Mouse (Mus musculus): ENCODE measurements around the gene Gli2. TPM values are rescaled to one million over a fixed set of nuclear protein-coding genes. Genes with fewer than 3 reads are reported as not detected.

Gene Gli2
- polyA plus RNA-seq, 1 experiment from 2014 or later = 11.4 TPM

DNA sequence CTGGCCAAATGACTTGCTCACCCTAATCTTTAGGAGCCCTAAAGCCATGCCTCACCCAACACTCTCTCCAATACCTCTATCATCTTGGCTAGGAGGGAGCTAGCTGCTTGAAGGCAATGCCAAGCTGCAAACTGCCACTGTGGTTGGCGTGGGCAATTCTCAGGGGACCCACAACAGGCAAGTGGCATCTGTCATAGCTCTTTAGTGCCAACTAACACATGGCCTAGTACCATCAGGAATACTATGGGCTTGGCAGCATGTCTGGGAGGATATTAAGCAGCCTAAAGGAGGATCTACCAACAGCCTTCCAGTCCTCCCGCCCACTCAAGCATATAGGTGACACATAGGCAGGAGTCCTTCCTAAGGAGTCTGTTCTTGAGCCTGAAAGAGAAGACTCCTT lies 33.3 kb downstream of the Gli2 start:
- Histone ChIP-seq H3K4me3 (replicated peaks) (no peak overlapping the region), H3K27ac (no peak overlapping the region), H3K9me3 (no peaks in the 10 kb centered on the region), H3K9ac (no peak overlapping the region), H3K27me3 (no peaks in the 10 kb centered on the region), H3K4me1 (no peaks in the 10 kb centered on the region; the same call in 1 of the 2 replicates), H3K4me2 (no peak overlapping the region), H3K36me3 (replicated peaks) (0 out of 2 replicates have a peak, but pooled peaks cover 2% of the 10 kb centered on the region)
- ATAC-seq (ENCODE audit: low FRiP score) = no peak
- 94% methylated on average over 2 of the region's 2 CpGs for WGBS

DNA sequence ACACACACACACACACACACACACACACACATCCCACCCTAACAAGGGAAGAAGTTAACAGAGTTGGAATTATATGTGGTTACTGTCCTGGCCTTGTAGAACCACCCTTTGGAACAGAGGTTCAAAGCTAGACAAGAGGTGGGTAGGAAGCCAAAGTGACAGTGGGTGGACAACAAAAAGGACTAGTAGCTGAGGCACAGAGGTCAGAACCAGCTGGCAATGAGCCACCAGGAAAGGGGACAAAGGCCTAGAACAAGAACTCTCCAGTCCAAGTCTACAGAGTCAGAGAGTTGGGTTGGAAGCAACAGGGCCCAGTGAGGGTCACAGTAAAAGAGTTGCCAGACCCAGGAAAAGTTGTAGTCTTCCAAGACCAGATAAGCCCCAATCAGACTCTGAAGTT lies 34.4 kb downstream of the Gli2 start:
- Histone ChIP-seq H3K4me1 (no peaks in the 10 kb centered on the region; the same call in 1 of the 2 replicates), H3K9me3 (no peaks in the 10 kb centered on the region), H3K4me3 (replicated peaks) (no peak overlapping the region), H3K27ac (no peak overlapping the region), H3K27me3 (no peaks in the 10 kb centered on the region), H3K36me3 (replicated peaks) (0 out of 2 replicates have a peak, but pooled peaks cover 2% of the 10 kb centered on the region), H3K4me2 (no peak overlapping the region), H3K9ac (no peak overlapping the region)
- ATAC-seq (ENCODE audit: low FRiP score) = no peak

DNA sequence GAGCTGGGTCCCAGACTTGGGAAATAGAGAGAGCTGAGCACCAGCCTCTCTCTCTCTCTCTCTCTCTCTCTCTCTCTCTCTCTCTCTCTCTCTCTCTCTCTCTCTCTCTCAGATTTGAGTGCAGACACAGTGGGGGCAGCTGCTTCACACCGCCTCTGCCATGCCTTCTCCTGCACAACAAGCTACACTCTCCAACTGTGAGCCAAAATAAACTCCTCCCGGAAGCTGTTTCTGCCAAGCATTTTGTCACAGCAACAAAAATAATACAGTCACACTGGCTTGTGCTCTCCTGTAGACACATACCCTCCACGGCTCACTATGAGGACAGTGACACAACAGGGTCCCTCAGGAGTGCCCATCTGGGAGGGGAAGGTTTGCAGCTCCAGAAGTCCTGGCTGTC lies 36.6 kb downstream of the Gli2 start:
- Histone ChIP-seq H3K4me3 (replicated peaks) (no peak overlapping the region), H3K27ac (no peak overlapping the region), H3K4me1 (no peaks in the 10 kb centered on the region; the same call in 1 of the 2 replicates), H3K27me3 (no peaks in the 10 kb centered on the region), H3K9me3 (no peaks in the 10 kb centered on the region), H3K4me2 (no peak overlapping the region), H3K36me3 (replicated peaks) (peaks cover 11% of the 10 kb centered on the region; the same call in 1 of the 2 replicates), H3K9ac (no peak overlapping the region)
- WGBS = 79% methylated on average over 3 of the region's 3 CpGs
- no peak for ATAC-seq (ENCODE audit: low FRiP score)

DNA sequence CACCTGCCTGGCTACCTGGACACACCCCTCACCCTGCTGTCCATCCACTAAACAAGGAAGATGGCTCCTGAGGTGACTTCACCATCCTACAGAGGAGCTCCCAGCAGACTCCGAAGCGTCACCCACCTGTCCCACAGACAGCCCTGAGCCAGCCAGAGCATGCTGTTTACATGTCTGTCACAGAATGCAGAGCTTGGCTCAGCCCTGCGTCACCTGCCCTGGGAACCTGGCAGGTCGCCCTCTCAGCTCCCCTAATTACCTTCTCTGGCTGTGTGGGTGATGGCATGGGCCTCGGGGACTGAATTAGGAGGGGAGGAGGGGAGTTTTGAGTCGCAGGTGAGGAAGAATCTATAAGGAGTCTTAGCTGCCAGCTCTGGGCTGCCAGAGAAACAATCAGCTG lies 38.3 kb downstream of the Gli2 start:
- Histone ChIP-seq H3K9me3 (no peaks in the 10 kb centered on the region), H3K36me3 (replicated peaks) (peaks cover 11% of the 10 kb centered on the region; the same call in 1 of the 2 replicates), H3K4me1 (no peaks in the 10 kb centered on the region), H3K9ac (no peak overlapping the region), H3K27me3 (no peaks in the 10 kb centered on the region), H3K4me3 (replicated peaks) (no peak overlapping the region), H3K4me2 (no peak overlapping the region), H3K27ac (no peak overlapping the region)
- peak; percentile 9; the same call in 1 of the 2 replicates for ATAC-seq (ENCODE audit: low FRiP score)
- 74% methylated on average over 6 of the region's 6 CpGs for WGBS

DNA sequence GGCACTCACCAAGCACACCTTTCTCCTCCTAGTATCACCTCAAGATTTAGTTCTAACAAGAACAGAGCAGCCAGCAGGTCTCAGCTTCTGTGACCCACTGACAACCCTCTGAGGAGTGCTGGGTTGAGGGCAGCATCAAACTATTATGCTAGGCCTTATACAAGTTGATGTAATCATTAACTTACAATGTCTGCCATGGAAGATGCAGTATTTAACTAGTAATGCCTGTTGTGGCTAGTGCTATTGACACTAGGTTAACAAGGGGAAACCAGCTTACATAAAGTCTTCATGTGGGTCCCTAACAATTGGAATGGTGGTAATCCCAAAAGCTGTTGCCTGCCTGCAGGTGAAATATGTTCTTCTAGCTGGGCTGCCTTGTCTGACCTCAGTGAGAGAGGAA lies 44.5 kb downstream of the Gli2 start:
- ATAC-seq (ENCODE audit: low FRiP score) = no peak
- Histone ChIP-seq H3K27me3 (no peaks in the 10 kb centered on the region), H3K9ac (no peak overlapping the region), H3K4me1 (peaks cover 30% of the 10 kb centered on the region), H3K36me3 (replicated peaks) (peaks cover 11% of the 10 kb centered on the region; the same call in 1 of the 2 replicates), H3K27ac (no peak overlapping the region), H3K4me3 (replicated peaks) (no peak overlapping the region), H3K9me3 (no peaks in the 10 kb centered on the region), H3K4me2 (no peak overlapping the region)

DNA sequence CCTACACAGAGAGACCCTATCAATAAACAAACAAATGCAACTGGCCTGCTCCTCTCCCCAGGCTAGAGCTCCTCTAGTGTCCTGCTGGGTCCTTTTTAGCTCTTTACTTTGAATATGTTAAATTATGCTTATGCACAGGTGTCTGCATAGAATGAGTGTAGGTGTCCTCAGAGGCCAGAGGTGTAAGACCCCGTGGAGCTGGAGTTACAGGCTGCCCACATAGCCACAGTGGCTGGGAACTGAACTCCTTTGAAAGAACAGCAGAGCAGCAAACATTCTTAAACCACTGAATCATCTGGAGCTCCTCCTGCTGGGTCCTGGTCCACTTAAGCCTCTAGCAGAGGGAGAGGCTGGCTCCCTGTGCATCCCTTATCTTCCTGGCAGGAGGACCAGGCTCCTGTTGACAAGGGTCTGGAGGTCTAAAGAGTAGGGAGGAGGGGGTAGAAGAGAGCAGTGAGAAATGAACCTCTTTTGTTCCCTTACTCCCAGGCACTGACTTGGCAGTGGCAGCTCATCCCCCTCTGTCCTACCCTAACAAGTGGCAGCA lies 49.5 kb downstream of the Gli2 start:
- no peak overlapping the region for H3K27ac ChIP-seq
- peaks cover 42% of the 10 kb centered on the region for H3K4me1 ChIP-seq
- H3K36me3 ChIP-seq (replicated peaks) = 0 out of 2 replicates have a peak, but pooled peaks cover 12% of the 10 kb centered on the region
- H3K9me3 ChIP-seq = no peaks in the 10 kb centered on the region
- no peak overlapping the region for H3K4me2 ChIP-seq
- no peak overlapping the region for H3K9ac ChIP-seq
- no peak for ATAC-seq (ENCODE audit: low FRiP score)
- H3K27me3 ChIP-seq = 0 out of 2 replicates have a peak, but pooled peaks cover 3% of the 10 kb centered on the region
- no peak overlapping the region for H3K4me3 ChIP-seq (replicated peaks)
- WGBS = 40% methylated on average over 1 of the region's 1 CpGs

DNA sequence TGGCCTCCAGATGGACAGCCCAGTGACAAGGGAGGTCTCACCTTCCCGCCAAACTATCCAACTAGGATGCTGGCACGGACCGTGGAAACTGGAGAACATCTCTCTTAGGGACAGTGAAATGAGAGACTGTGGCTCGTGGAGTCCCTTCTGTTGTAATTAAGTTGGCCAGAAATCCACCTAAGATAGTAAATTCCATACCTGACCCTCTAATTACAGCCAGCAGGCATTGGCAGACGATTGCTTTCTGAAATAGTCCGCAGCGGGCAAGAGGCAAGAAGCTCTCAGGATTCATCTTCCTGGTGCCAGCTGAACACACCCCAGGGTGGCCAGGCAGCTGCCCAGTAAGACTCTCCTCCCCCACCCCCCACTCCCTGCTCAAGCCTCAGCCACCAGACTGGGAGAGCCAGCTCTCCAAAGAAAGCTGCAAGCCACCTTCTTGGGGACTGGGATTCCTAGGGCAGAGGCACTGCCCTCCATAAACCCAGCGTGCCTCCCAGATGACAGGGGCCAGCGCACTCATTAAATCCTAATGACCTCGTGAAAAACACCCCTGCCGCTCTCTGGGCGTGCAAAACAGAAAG lies 51.9 kb downstream of the Gli2 start:
- Histone ChIP-seq H3K27me3 (0 out of 2 replicates have a peak, but pooled peaks cover 3% of the 10 kb centered on the region), H3K27ac (peak overlapping the region; percentile 19; the same call in 1 of the 2 replicates), H3K9me3 (no peaks in the 10 kb centered on the region), H3K4me3 (replicated peaks) (no peak overlapping the region), H3K4me2 (no peak overlapping the region), H3K9ac (0 out of 2 replicates have a peak overlapping the region, but pooled peaks have one; percentile 4), H3K36me3 (replicated peaks) (peaks cover 15% of the 10 kb centered on the region; the same call in 1 of the 2 replicates), H3K4me1 (peaks cover 30% of the 10 kb centered on the region)
- ATAC-seq (ENCODE audit: low FRiP score) = peak; percentile 24; the same call in 1 of the 2 replicates
- WGBS = 54% methylated on average over 12 of the region's 12 CpGs

DNA sequence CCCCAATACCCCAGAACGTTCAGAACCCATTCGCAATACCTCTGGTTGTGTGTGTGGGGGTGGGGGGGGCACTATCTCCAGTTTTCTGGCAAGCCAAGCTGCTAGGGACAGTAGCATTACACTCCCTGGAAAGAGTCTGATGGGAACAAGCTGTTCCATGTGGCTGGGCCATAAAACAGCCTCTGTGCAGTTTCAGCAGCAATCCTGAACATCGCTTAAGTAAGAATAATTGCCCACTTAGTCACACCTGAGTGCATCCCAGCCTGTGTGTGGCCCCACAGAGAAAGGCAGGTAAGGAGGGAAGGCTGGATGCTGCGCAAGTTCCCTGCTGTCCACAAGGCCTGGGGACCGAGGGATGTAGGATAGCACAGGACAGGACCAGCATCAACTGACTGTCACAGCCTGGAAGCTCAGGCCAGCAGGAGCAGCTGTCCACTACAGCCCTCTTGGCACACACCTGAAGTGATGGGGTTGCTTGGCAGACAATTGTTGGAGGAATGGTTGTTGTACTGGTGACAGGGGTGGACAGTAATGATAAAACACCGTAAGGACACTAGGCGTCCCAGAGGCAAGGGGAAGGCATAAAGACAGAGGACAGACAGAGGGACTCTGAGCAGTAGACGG lies 58.8 kb downstream of the Gli2 start:
- no peak overlapping the region for H3K4me2 ChIP-seq
- H3K9me3 ChIP-seq = no peaks in the 10 kb centered on the region
- H3K9ac ChIP-seq = no peak overlapping the region
- H3K27ac ChIP-seq = no peak overlapping the region; the same call in 1 of the 2 replicates
- 0 out of 2 replicates have a peak, but pooled peaks cover 4% of the 10 kb centered on the region for H3K27me3 ChIP-seq
- no peaks in the 10 kb centered on the region for H3K4me1 ChIP-seq
- peaks cover 15% of the 10 kb centered on the region for H3K36me3 ChIP-seq (replicated peaks)
- no peak overlapping the region for H3K4me3 ChIP-seq (replicated peaks)
- WGBS = 85% methylated on average over 8 of the region's 8 CpGs
- ATAC-seq (ENCODE audit: low FRiP score) = no peak

DNA sequence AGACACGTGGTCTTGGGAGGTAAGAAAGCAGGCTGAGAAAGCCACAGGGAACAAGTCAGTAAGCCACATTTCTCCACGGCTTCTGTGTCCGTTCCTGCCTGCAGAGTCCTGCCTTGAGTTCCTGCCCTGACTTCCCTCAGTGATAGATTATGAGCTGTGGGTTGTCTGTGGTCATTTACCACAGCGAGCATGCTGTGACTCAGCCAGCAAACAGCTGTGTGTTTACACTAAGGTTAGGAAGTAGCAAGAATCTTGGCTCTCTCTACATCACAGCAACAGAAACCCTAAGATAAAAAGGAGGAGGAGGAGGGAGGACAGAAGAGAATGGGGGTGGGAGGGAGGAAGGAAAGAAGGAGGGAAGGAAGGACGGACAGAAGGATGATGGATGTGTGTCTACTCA lies 59.6 kb downstream of the Gli2 start:
- H3K4me2 ChIP-seq = no peak overlapping the region
- H3K4me3 ChIP-seq (replicated peaks) = no peak overlapping the region
- no peaks in the 10 kb centered on the region for H3K9me3 ChIP-seq
- 97% methylated on average over 5 of the region's 5 CpGs for WGBS
- 0 out of 2 replicates have a peak, but pooled peaks cover 4% of the 10 kb centered on the region for H3K27me3 ChIP-seq
- peaks cover 20% of the 10 kb centered on the region for H3K36me3 ChIP-seq (replicated peaks)
- no peaks in the 10 kb centered on the region for H3K4me1 ChIP-seq
- H3K9ac ChIP-seq = no peak overlapping the region
- H3K27ac ChIP-seq = no peak overlapping the region
- ATAC-seq (ENCODE audit: low FRiP score) = no peak

DNA sequence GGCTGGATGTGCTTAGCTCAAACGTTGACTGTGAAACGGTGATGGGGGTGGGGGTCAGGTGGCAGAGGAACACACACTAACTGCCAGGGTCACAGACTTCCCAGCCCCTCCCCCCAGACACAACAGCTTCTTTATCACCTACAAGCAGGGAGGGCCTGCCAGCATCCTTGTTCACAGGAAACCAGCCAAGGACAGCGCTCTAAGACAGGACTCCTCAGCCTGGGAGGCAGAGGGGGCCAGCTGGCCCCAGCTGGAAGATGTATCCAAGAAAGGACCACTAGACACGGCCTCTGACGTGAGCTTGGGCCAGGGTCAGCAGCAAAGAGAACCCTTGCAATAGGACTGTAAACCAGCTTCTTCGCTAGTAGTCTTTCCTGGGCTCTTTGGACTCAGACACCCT lies 65.1 kb downstream of the Gli2 start:
- no peaks in the 10 kb centered on the region for H3K9me3 ChIP-seq
- no peak for ATAC-seq (ENCODE audit: low FRiP score)
- no peaks in the 10 kb centered on the region for H3K27me3 ChIP-seq
- 88% methylated on average over 6 of the region's 6 CpGs for WGBS
- no peak overlapping the region for H3K9ac ChIP-seq
- no peak overlapping the region for H3K4me3 ChIP-seq (replicated peaks)
- H3K4me2 ChIP-seq = no peak overlapping the region
- peaks cover 19% of the 10 kb centered on the region for H3K4me1 ChIP-seq
- H3K36me3 ChIP-seq (replicated peaks) = peaks cover 11% of the 10 kb centered on the region
- no peak overlapping the region for H3K27ac ChIP-seq

DNA sequence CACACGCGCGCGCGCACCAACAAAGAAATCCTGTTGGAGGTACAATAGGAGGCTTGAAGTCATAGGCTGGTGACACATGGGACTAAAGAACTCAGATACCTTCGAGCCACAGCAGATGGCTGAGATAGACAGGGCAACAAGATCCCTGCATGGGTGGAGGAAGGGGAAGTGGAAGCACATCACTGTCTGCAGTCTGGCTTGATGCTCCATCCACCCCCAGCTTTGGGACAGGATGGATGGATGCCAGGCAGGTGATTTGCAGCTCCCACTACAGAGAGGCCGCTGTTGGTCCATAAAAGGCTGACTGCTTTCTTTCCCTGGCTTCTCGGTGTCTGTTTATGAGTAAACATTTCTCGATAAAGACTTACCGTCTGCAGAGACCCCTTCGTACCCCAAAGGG lies 65.9 kb downstream of the Gli2 start:
- Histone ChIP-seq H3K4me2 (no peak overlapping the region), H3K27me3 (no peaks in the 10 kb centered on the region), H3K4me1 (peaks cover 27% of the 10 kb centered on the region), H3K36me3 (replicated peaks) (peaks cover 11% of the 10 kb centered on the region), H3K9ac (no peak overlapping the region), H3K4me3 (replicated peaks) (no peak overlapping the region), H3K27ac (no peak overlapping the region), H3K9me3 (no peaks in the 10 kb centered on the region)
- 95% methylated on average over 11 of the region's 11 CpGs for WGBS
- no peak for ATAC-seq (ENCODE audit: low FRiP score)

DNA sequence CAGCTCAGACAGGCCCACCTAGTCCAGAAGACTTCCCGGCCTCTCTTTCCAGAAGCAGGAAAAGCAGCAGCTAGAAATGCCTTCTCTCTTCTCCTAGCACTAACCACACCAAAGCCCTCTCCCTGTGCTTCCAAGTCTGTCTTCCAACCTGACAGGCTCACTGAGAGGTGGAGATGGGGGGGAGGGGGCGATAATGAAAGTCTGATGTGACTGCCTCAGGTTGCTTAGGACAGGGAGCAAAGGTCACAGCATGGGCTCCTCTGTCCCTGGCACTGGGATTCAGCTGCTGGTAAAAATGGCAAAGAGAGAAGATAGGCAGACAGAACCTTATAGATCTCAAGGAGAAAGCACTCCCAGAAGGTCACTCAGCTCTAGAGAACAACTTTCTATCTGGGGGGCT lies 70.0 kb downstream of the Gli2 start:
- H3K4me1 ChIP-seq = peaks cover 51% of the 10 kb centered on the region
- no peaks in the 10 kb centered on the region; the same call in 1 of the 2 replicates for H3K27me3 ChIP-seq
- WGBS = 35% methylated on average over 2 of the region's 2 CpGs
- peak overlapping the region; percentile 39; the same call in 1 of the 2 replicates for H3K4me2 ChIP-seq
- peak overlapping the region; percentile 9; the same call in 1 of the 2 replicates for H3K9ac ChIP-seq
- H3K36me3 ChIP-seq (replicated peaks) = 0 out of 2 replicates have a peak, but pooled peaks cover 4% of the 10 kb centered on the region
- peak overlapping the region; percentile 90 for H3K27ac ChIP-seq
- no peak for ATAC-seq (ENCODE audit: low FRiP score)
- H3K4me3 ChIP-seq (replicated peaks) = no peak overlapping the region
- no peaks in the 10 kb centered on the region for H3K9me3 ChIP-seq

Data from forebrain, embryonic 12.5 days (tissue).